Mouse (Mus musculus): ENCODE measurements around the gene Ostm1.

Ostm1 gene

GRCm38 (mm10) chr10:42583902-42584435 lies 347 bp downstream of the Ostm1 start:
- no peak for DNase-seq

GRCm38 (mm10) chr10:42584436-42584983 lies 888 bp downstream of the Ostm1 start:
- DNase-seq: no peak

GRCm38 (mm10) chr10:42585156-42585555 lies 1.5 kb downstream of the Ostm1 start:
- no peak for DNase-seq

- no peak for DNase-seq
Observed at GRCm38 (mm10) chr10:42585596-42586305, 2.1 kb downstream of the Ostm1 start.

GRCm38 (mm10) chr10:42587961-42588750 lies 4.5 kb downstream of the Ostm1 start:
- DNase-seq: no peak

GRCm38 (mm10) chr10:42589505-42589904 lies 5.9 kb downstream of the Ostm1 start:
- no peak for DNase-seq

- DNase-seq: no peak
Observed at GRCm38 (mm10) chr10:42590261-42591184, 6.9 kb downstream of the Ostm1 start.

GRCm38 (mm10) chr10:42591185-42591992 lies 7.8 kb downstream of the Ostm1 start:
- DNase-seq: no peak

GRCm38 (mm10) chr10:42591993-42592686 lies 8.5 kb downstream of the Ostm1 start:
- DNase-seq: no peak

GRCm38 (mm10) chr10:42593201-42593600 lies 9.6 kb downstream of the Ostm1 start:
- no peak for DNase-seq

- DNase-seq: no peak
Observed at GRCm38 (mm10) chr10:42598615-42599014, 15.0 kb downstream of the Ostm1 start.

GRCm38 (mm10) chr10:42601556-42601955 lies 17.9 kb downstream of the Ostm1 start:
- DNase-seq: no peak

- DNase-seq: no peak
Observed at GRCm38 (mm10) chr10:42604874-42605273, 21.3 kb downstream of the Ostm1 start.

GRCm38 (mm10) chr10:42606757-42607156 lies 23.1 kb downstream of the Ostm1 start:
- DNase-seq: no peak

- DNase-seq: no peak
Observed at GRCm38 (mm10) chr10:42613075-42613474, 29.5 kb downstream of the Ostm1 start.

GRCm38 (mm10) chr10:42613639-42614381 lies 30.2 kb downstream of the Ostm1 start:
- DNase-seq: no peak

GRCm38 (mm10) chr10:42614766-42615165 lies 31.1 kb downstream of the Ostm1 start:
- no peak for DNase-seq

- no peak for DNase-seq
Observed at GRCm38 (mm10) chr10:42618291-42618690, 34.7 kb downstream of the Ostm1 start.

GRCm38 (mm10) chr10:42625907-42626306 lies 42.3 kb downstream of the Ostm1 start:
- no peak for DNase-seq
